Mouse (Mus musculus) limb, embryonic 14.5 days (tissue): ENCODE measurements around the gene Defb21. TPM values are rescaled to one million over a fixed set of nuclear protein-coding genes. Genes with fewer than 3 reads are reported as not detected.

Experiments used
- ATAC-seq: fragments of 200-750 bp; cut with Nextera tagmentation; 2 replicates; pipeline ENCODE4 v1.8.0; 2017; ENCODE audit warnings: low read depth, moderate number of reproducible peaks, moderate TSS enrichment; ENCODE audit not compliant: low FRiP score
- DNase-seq: peaks from one replicate; pipeline ENCODE4 v3.0.0-alpha.2; 2015; ENCODE audit warnings: low spot score
- H3K27ac ChIP-seq: fragments of 300-500 bp; sonication (generic); replicated peaks from 2 replicates; pipeline ENCODE4 v1.5.1; 2014; ENCODE audit warnings: low read depth, mild to moderate bottlenecking, low read length, moderate library complexity, mixed read lengths
- H3K27me3 ChIP-seq: fragments of 300-500 bp; sonication (generic); 2 replicates; pipeline ENCODE4 v1.6.1; 2014; ENCODE audit warnings: low read length, mixed read lengths; ENCODE audit not compliant: control insufficient read depth, insufficient read depth
- H3K36me3 ChIP-seq: fragments of 300-500 bp; sonication (generic); 2 replicates; pipeline ENCODE4 v1.6.1; 2014; ENCODE audit warnings: mild to moderate bottlenecking, low read length, moderate library complexity, mixed read lengths; ENCODE audit not compliant: control insufficient read depth, insufficient read depth
- H3K4me1 ChIP-seq: fragments of 300-500 bp; sonication (generic); 2 replicates; pipeline ENCODE4 v1.6.1; 2014; ENCODE audit warnings: antibody characterized with exemption, low read length, mixed read lengths; ENCODE audit not compliant: control insufficient read depth, insufficient read depth
- H3K4me2 ChIP-seq: fragments of 300-500 bp; sonication (generic); replicated peaks from 2 replicates; pipeline ENCODE4 v1.6.1; 2014; ENCODE audit warnings: low read depth, mild to moderate bottlenecking, low read length, moderate library complexity; ENCODE audit not compliant: severe bottlenecking
- H3K4me3 ChIP-seq: fragments of 300-500 bp; sonication (generic); replicated peaks from 2 replicates; pipeline ENCODE4 v1.5.1; 2014; ENCODE audit warnings: low read length
- H3K9ac ChIP-seq: fragments of 300-500 bp; sonication (generic); 2 replicates; pipeline ENCODE4 v1.6.1; 2014; ENCODE audit warnings: mild to moderate bottlenecking, low read depth, low read length, moderate library complexity; ENCODE audit not compliant: severe bottlenecking
- H3K9me3 ChIP-seq: fragments of 300-500 bp; sonication (generic); 2 replicates; pipeline ENCODE4 v1.6.1; 2016; ENCODE audit warnings: low read length; ENCODE audit not compliant: control insufficient read depth
- POLR2A ChIP-seq: fragments of 200-500 bp; IDR thresholded peaks from 2 replicates; pipeline ENCODE4 v1.8.0; 2012; ENCODE audit warnings: inconsistent platforms, mild to moderate bottlenecking, moderate library complexity, borderline replicate concordance; ENCODE audit not compliant: insufficient read depth, insufficient read length; ENCODE audit errors: extremely low read depth
- WGBS: fragments of 180-500 bp; shearing (Covaris S2); extraction: QIAGEN DNeasy Blood & Tissue Kit; methylation state at CpG from one replicate; pipeline ENCODE4 v1.1.7; 2014; 5-methylcytosine and 5-hydroxymethylcytosine counted together
- polyA plus RNA-seq, 2 experiments: library from polyadenylated mRNA; depleted of rRNA in 1 of 2; stranded (reverse) in 1 of 2; unstranded in 1 of 2; fragments of >200 nt; fragmentation: Nextera tagmentation in 1 of 2; extraction: Ambion mirVana in 1 of 2; gene quantifications; 2 replicates each; pipeline versions ENCODE4 v1.2.1 to v1.2.3; 2012 to 2014

Defb21 gene
- polyA plus RNA-seq, 2 experiments = not detected

- H3K4me1 ChIP-seq = no peaks in the 10 kb centered on the region
- no peak overlapping the region for H3K9ac ChIP-seq
These were observed 43.0 kb downstream of the Defb21 start for GRCm38 (mm10) chr2:152615563-152615962.

GRCm38 (mm10) chr2:152616470-152616869 lies 43.9 kb downstream of the Defb21 start:
- Histone ChIP-seq H3K4me1 (no peaks in the 10 kb centered on the region), H3K27ac (no peak overlapping the region), H3K36me3 (no peaks in the 10 kb centered on the region), H3K9me3 (no peaks in the 10 kb centered on the region), H3K4me3 (no peak overlapping the region), H3K4me2 (no peak overlapping the region), H3K9ac (no peak overlapping the region), H3K27me3 (no peaks in the 10 kb centered on the region)
- TF ChIP-seq POLR2A = no peak
- DNase-seq = no peak
- no peak for ATAC-seq
- 64% methylated on average over 6 of the region's 6 CpGs for WGBS

More at GRCm38 (mm10) chr2:152615563-152615962, 43.0 kb downstream of the Defb21 start:
- Histone ChIP-seq H3K27ac (no peak overlapping the region), H3K9me3 (no peaks in the 10 kb centered on the region), H3K4me3 (no peak overlapping the region), H3K27me3 (no peaks in the 10 kb centered on the region), H3K36me3 (no peaks in the 10 kb centered on the region), H3K4me2 (no peak overlapping the region)
- no peak for TF ChIP-seq POLR2A
- peak; percentile 91 for DNase-seq
- WGBS = 9% methylated on average over 7 of the region's 7 CpGs
- peak; percentile 74 for ATAC-seq

- Histone ChIP-seq H3K36me3 (no peaks in the 10 kb centered on the region), H3K4me2 (no peak overlapping the region), H3K9ac (no peak overlapping the region), H3K4me3 (no peak overlapping the region), H3K4me1 (no peaks in the 10 kb centered on the region), H3K27me3 (no peaks in the 10 kb centered on the region), H3K27ac (no peak overlapping the region), H3K9me3 (no peaks in the 10 kb centered on the region)
- WGBS = 65% methylated on average over 5 of the region's 5 CpGs
- DNase-seq (no peak), ATAC-seq (no peak)
- no peak for TF ChIP-seq POLR2A
These were observed 44.8 kb downstream of the Defb21 start for GRCm38 (mm10) chr2:152617374-152617773.

- Histone ChIP-seq H3K9ac (no peak overlapping the region), H3K36me3 (no peaks in the 10 kb centered on the region), H3K27ac (no peak overlapping the region), H3K4me2 (no peak overlapping the region), H3K4me3 (no peak overlapping the region), H3K4me1 (no peaks in the 10 kb centered on the region), H3K27me3 (peaks cover 3% of the 10 kb centered on the region), H3K9me3 (no peaks in the 10 kb centered on the region)
- no peak for ATAC-seq
- TF ChIP-seq POLR2A = no peak
- 66% methylated on average over 9 of the region's 9 CpGs for WGBS
- DNase-seq = no peak
These were observed 48.0 kb downstream of the Defb21 start for GRCm38 (mm10) chr2:152620367-152621134.

GRCm38 (mm10) chr2:152622151-152622550 lies 49.6 kb downstream of the Defb21 start:
- Histone ChIP-seq H3K27ac (no peak overlapping the region), H3K4me1 (peaks cover 6% of the 10 kb centered on the region; the same call in 1 of the 2 replicates), H3K9ac (no peak overlapping the region), H3K4me3 (no peak overlapping the region), H3K9me3 (no peaks in the 10 kb centered on the region), H3K36me3 (no peaks in the 10 kb centered on the region), H3K27me3 (peaks cover 19% of the 10 kb centered on the region), H3K4me2 (no peak overlapping the region)
- DNase-seq (no peak), ATAC-seq (no peak)
- no peak for TF ChIP-seq POLR2A
- WGBS = 74% methylated on average over 13 of the region's 13 CpGs
